Mouse (Mus musculus) G1E-ER4 (cell line): ENCODE measurements around the gene Adcyap1. TPM values are rescaled to one million over a fixed set of nuclear protein-coding genes. Genes with fewer than 3 reads are reported as not detected.

Experiments used
- GATA1 ChIP-seq: IDR thresholded peaks from one replicate; pipeline ENCODE4 v1.8.0; 2012; ENCODE audit warnings: low read length, inconsistent platforms
- polyA plus RNA-seq: library from polyadenylated mRNA; stranded (reverse); fragments of >175 nt; gene quantifications from 2 replicates; pipeline ENCODE4 v1.2.3, GENCODE M21; 2012

The Adcyap1 gene
- not detected in 2 replicates for polyA plus RNA-seq

GRCm38 (mm10) chr17:93198717-93199116 is at the start of gene Adcyap1:
Gene Adcyap1 (plus strand): TSS chr17:93199017.
- no peak for TF ChIP-seq GATA1

- TF ChIP-seq GATA1, result no peak
Measured at GRCm38 (mm10) chr17:93158280-93158851, 40.5 kb upstream of the Adcyap1 start.

- no peak for TF ChIP-seq GATA1
Measured at GRCm38 (mm10) chr17:93169572-93169971, 29.2 kb upstream of the Adcyap1 start.

GRCm38 (mm10) chr17:93196846-93197245 is 2.0 kb upstream of the Adcyap1 start:
- no peak for TF ChIP-seq GATA1

GRCm38 (mm10) chr17:93198213-93198612 is 604 bp upstream of the Adcyap1 start:
- TF ChIP-seq GATA1, result no peak

- TF ChIP-seq GATA1, result no peak
Measured at GRCm38 (mm10) chr17:93199218-93199617, 401 bp downstream of the Adcyap1 start.

- TF ChIP-seq GATA1, result no peak
Measured at GRCm38 (mm10) chr17:93199747-93200146, 930 bp downstream of the Adcyap1 start.

GRCm38 (mm10) chr17:93200386-93201264 is 1.8 kb downstream of the Adcyap1 start:
- no peak for TF ChIP-seq GATA1

GRCm38 (mm10) chr17:93201265-93201925 is 2.6 kb downstream of the Adcyap1 start:
- no peak for TF ChIP-seq GATA1

GRCm38 (mm10) chr17:93202165-93203075 is 3.6 kb downstream of the Adcyap1 start:
- no peak for TF ChIP-seq GATA1

GRCm38 (mm10) chr17:93203076-93204031 is 4.5 kb downstream of the Adcyap1 start:
- TF ChIP-seq GATA1, result no peak

GRCm38 (mm10) chr17:93217785-93218184 is 19.0 kb downstream of the Adcyap1 start:
- no peak for TF ChIP-seq GATA1

- no peak for TF ChIP-seq GATA1
Measured at GRCm38 (mm10) chr17:93218640-93219039, 19.8 kb downstream of the Adcyap1 start.

- no peak for TF ChIP-seq GATA1
Measured at GRCm38 (mm10) chr17:93237355-93237754, 38.5 kb downstream of the Adcyap1 start.
